Mouse (Mus musculus) embryonic stem cell, embryonic (primary cell): ENCODE data around the gene Dlec1.

ENCODE experiments used
- CTCF ChIA-PET, 4 experiments: fragments of 300-600 bp in 2 of 4; fragments of 350-600 bp in 2 of 4; sonication (Branson Sonifier 250); formaldehyde crosslinking; loops; one replicate each; lab custom pipeline; 2022; ENCODE audit warnings: inconsistent platforms in 2 of 4; lab: Charles Lee
- POLR2A ChIA-PET, 4 experiments: fragments of 300-600 bp in 2 of 4; fragments of 350-600 bp in 2 of 4; sonication (Branson Sonifier 250); formaldehyde crosslinking; loops; one replicate each; lab custom pipeline; 2022; ENCODE audit warnings: antibody characterized with exemption in 4 of 4, inconsistent platforms in 1 of 4; lab: Charles Lee

The Dlec1 gene

GRCm38 (mm10) chr9:119082656-119083430 is 19.4 kb upstream of the Dlec1 start:
- CTCF ChIA-PET: interaction anchor here in 2 of 4 experiments (0.6 to 1.6 kb wide), 5 partner anchors 19 to 552 kb away, joined by 3 to 4 read pairs (median 4); no protein-coding TSS in a partner anchor
- POLR2A ChIA-PET: interaction anchor here in 3 of 4 experiments (0.6 to 2.9 kb wide), 25 partner anchors 8 to 899 kb away, joined by 3 to 14 read pairs (median 4); partner anchors contain the start of genes Oxsr1 (in 2 of the 3), Plcd1 (in 2 of the 3) and Dlec1 (in 1 of the 3)

- ChIA-PET CTCF (interaction anchor here in 1 of 4 experiments (0.6 kb wide), 1 partner anchor 257 kb away, joined by 3 read pairs; no protein-coding TSS in a partner anchor), POLR2A (interaction anchor here in 3 of 4 experiments (0.6 to 2.9 kb wide), 15 partner anchors 9 to 547 kb away, joined by 3 to 14 read pairs (median 4); partner anchors contain the start of genes Plcd1 (in 2 of the 3), Ctdspl (in 1 of the 3) and Oxsr1 (in 1 of the 3))
Observed at GRCm38 (mm10) chr9:119083966-119084365, 18.3 kb upstream of the Dlec1 start.

GRCm38 (mm10) chr9:119086451-119086850 is 15.8 kb upstream of the Dlec1 start:
- CTCF ChIA-PET: interaction anchor here in 1 of 4 experiments (2.3 kb wide), 1 partner anchor 166 kb away, joined by 7 read pairs; no protein-coding TSS in a partner anchor
- POLR2A ChIA-PET: interaction anchor here in 2 of 4 experiments (0.6 to 2.8 kb wide), 4 partner anchors 10 to 336 kb away, joined by 3 to 8 read pairs (median 6); partner anchors contain the start of gene Dlec1 (in 2 of the 2)

GRCm38 (mm10) chr9:119087309-119087708 is 15.0 kb upstream of the Dlec1 start:
- POLR2A ChIA-PET: interaction anchor here in 2 of 4 experiments (0.7 to 2.8 kb wide), 9 partner anchors 9 to 236 kb away, joined by 3 to 8 read pairs (median 5); partner anchors contain the start of gene Dlec1 (in 2 of the 2)
- CTCF ChIA-PET: interaction anchor here in 2 of 4 experiments (0.5 to 2.3 kb wide), 3 partner anchors 15 to 1008 kb away, joined by 3 to 7 read pairs (median 3); partner anchors contain the start of gene Dlec1 (in 1 of the 2)

- CTCF ChIA-PET: interaction anchor here in 3 of 4 experiments (0.5 to 2.3 kb wide), 8 partner anchors 14 to 738 kb away, joined by 3 to 9 read pairs (median 3); partner anchors contain the start of gene Dlec1 (in 2 of the 3)
- POLR2A ChIA-PET: interaction anchor here in 2 of 4 experiments (0.6 to 1.7 kb wide), 9 partner anchors 8 to 1039 kb away, joined by 3 to 7 read pairs (median 3); partner anchors contain the start of genes Dlec1 (in 2 of the 2) and Rpsa (in 1 of the 2)
Observed at GRCm38 (mm10) chr9:119088148-119088801, 14.0 kb upstream of the Dlec1 start.

GRCm38 (mm10) chr9:119089437-119089836 is 12.8 kb upstream of the Dlec1 start:
- ChIA-PET CTCF (no interaction called here), POLR2A (interaction anchor here in 1 of 4 experiments (1.5 kb wide), 1 partner anchor 9 kb away, joined by 3 read pairs; no protein-coding TSS in a partner anchor)

- POLR2A ChIA-PET: interaction anchor here in 1 of 4 experiments (1.5 kb wide), 1 partner anchor 11 kb away, joined by 3 read pairs; no protein-coding TSS in a partner anchor
- CTCF ChIA-PET: interaction anchor here in 2 of 4 experiments (0.6 to 1.5 kb wide), 3 partner anchors 17 to 261 kb away, joined by 3 to 4 read pairs (median 4); no protein-coding TSS in a partner anchor
Observed at GRCm38 (mm10) chr9:119090462-119090861, 11.8 kb upstream of the Dlec1 start.

- CTCF ChIA-PET: interaction anchor here in 3 of 4 experiments (1.0 to 2.2 kb wide), 4 partner anchors 10 to 171 kb away, joined by 3 to 6 read pairs (median 4); partner anchors contain the start of gene Dlec1 (in 2 of the 3)
- POLR2A ChIA-PET: interaction anchor here in 3 of 4 experiments (0.7 to 2.1 kb wide), 5 partner anchors 10 to 711 kb away, joined by 3 to 10 read pairs (median 3); partner anchors contain the start of gene Myd88 (in 1 of the 3)
Observed at GRCm38 (mm10) chr9:119091581-119092310, 10.5 kb upstream of the Dlec1 start.

GRCm38 (mm10) chr9:119092473-119093418 is 9.5 kb upstream of the Dlec1 start:
- CTCF ChIA-PET: interaction anchor here in 3 of 4 experiments (1.0 to 2.2 kb wide), 4 partner anchors 9 to 172 kb away, joined by 3 to 6 read pairs (median 4); partner anchors contain the start of gene Dlec1 (in 2 of the 3)

GRCm38 (mm10) chr9:119093419-119094295 is 8.6 kb upstream of the Dlec1 start, which contains the start of gene Plcd1:
Gene Plcd1 (minus strand): TSS chr9:119093502.
- ChIA-PET POLR2A (interaction anchor here in 2 of 4 experiments (0.6 to 2.5 kb wide), 11 partner anchors 8 to 248 kb away, joined by 3 to 14 read pairs (median 4); partner anchors contain the start of genes Dlec1 (in 1 of the 2) and Myd88 (in 1 of the 2)), CTCF (interaction anchor here in 3 of 4 experiments (0.8 to 2.2 kb wide), 5 partner anchors 8 to 173 kb away, joined by 3 to 6 read pairs (median 4); partner anchors contain the start of gene Dlec1 (in 2 of the 3))

More at GRCm38 (mm10) chr9:119092473-119093418, 9.5 kb upstream of the Dlec1 start:
- POLR2A ChIA-PET: interaction anchor here in 3 of 4 experiments (0.6 to 2.5 kb wide), 12 partner anchors 9 to 919 kb away, joined by 3 to 14 read pairs (median 4); partner anchors contain the start of genes Dlec1 (in 1 of the 3) and Myd88 (in 1 of the 3)

GRCm38 (mm10) chr9:119094462-119095109 is 7.7 kb upstream of the Dlec1 start:
- ChIA-PET CTCF (interaction anchor here in 1 of 4 experiments (1.2 kb wide), 1 partner anchor 174 kb away, joined by 3 read pairs; no protein-coding TSS in a partner anchor), POLR2A (interaction anchor here in 2 of 4 experiments (0.5 to 2.5 kb wide), 3 partner anchors 12 to 345 kb away, joined by 3 to 14 read pairs (median 4); no protein-coding TSS in a partner anchor)

- CTCF ChIA-PET: interaction anchor here in 1 of 4 experiments (0.9 kb wide), 1 partner anchor 185 kb away, joined by 3 read pairs; no protein-coding TSS in a partner anchor
Observed at GRCm38 (mm10) chr9:119100177-119100898, 1.9 kb upstream of the Dlec1 start.

GRCm38 (mm10) chr9:119102783-119103113 is 470 bp downstream of the Dlec1 start:
- ChIA-PET POLR2A (interaction anchor here in 3 of 4 experiments (0.6 to 1.9 kb wide), 11 partner anchors 9 to 239 kb away, joined by 3 to 7 read pairs (median 4); partner anchors contain the start of genes Myd88 (in 2 of the 3) and Plcd1 (in 1 of the 3)), CTCF (interaction anchor here in 3 of 4 experiments (0.6 to 1.9 kb wide), 9 partner anchors 10 to 455 kb away, joined by 3 to 13 read pairs (median 5); partner anchors contain the start of gene Plcd1 (in 2 of the 3))

More at GRCm38 (mm10) chr9:119100177-119100898, 1.9 kb upstream of the Dlec1 start:
- POLR2A ChIA-PET: interaction anchor here in 1 of 4 experiments (0.6 to 0.7 kb wide), 2 partner anchors 17 to 220 kb away, joined by 3 to 4 read pairs; no protein-coding TSS in a partner anchor
